Mouse (Mus musculus): ENCODE measurements around the gene Prss16. TPM values are rescaled to one million over a fixed set of nuclear protein-coding genes. Genes with fewer than 3 reads are reported as not detected.
"Not testable (repeated sequence)": the region's sequence is repeated elsewhere in the genome, so short reads cannot be mapped to it uniquely, and the experiment has no call there.

Prss16 gene
- polyA plus RNA-seq, 1 experiment from 2014 or later, result 0.21 TPM

- DNase-seq (ENCODE audit: low spot score), result no peak
- H3K36me3 ChIP-seq (ENCODE audit: insufficient read depth, low read length), result no peaks in the 10 kb centered on the region
- H3K27ac ChIP-seq, result peak overlapping the region; percentile 87
- peak overlapping the region; percentile 49 for H3K4me2 ChIP-seq (ENCODE audit: low read length)
- H3K4me1 ChIP-seq (replicated peaks; ENCODE audit: insufficient read depth, low read length), result peaks cover 12% of the 10 kb centered on the region; the same call in 1 of the 2 replicates
- peak overlapping the region; percentile 33 for H3K4me3 ChIP-seq (replicated peaks; ENCODE audit: low read depth, low read length)
- no peaks in the 10 kb centered on the region for H3K9me3 ChIP-seq (replicated peaks; ENCODE audit: low read length)
- no peaks in the 10 kb centered on the region for H3K27me3 ChIP-seq (ENCODE audit: insufficient read depth, low read length)
- ATAC-seq (replicated peaks; ENCODE audit: low FRiP score, low read depth), result peak; percentile 5; the same call in 1 of the 2 replicates
- TF ChIP-seq CTCF (IDR thresholded peaks at IDR 0.05; ENCODE audit: low read depth), result no peak
- H3K9ac ChIP-seq (ENCODE audit: low read depth, low read length), result peak overlapping the region; percentile 65
- under 1% methylated on average over 20 of the region's 24 CpGs for WGBS
Observed at GRCm38 (mm10) chr13:22040464-22041141, 31.1 kb upstream of the Prss16 start.

DNA sequence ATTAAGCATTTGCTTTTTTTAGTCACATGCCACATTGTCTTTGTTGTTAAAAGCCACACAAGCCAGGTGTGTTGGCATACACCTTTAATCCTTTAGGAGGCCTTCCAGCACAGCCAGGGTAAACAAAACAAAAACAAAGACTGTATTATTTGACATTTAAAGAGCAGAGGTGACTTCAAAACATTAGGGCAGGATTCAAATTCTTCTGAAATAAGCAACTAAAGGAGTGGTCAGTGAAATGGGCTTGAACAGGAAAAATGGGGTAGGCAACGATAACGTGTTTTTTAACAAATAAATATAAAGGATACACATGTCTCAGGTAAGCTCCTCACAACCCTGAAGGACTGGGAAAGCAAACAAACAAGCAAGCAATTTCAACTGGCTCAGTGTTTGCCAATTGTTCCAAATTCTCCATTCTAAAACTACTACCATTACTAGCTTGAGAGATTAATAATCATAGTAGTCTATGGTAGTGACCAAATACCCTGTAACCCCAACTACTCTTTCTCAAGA, 30.5 kb upstream of the Prss16 start:
- ATAC-seq (replicated peaks; ENCODE audit: low FRiP score, low read depth), result no peak
- Histone ChIP-seq H3K9me3 (replicated peaks; ENCODE audit: low read length) (no peaks in the 10 kb centered on the region), H3K4me1 (replicated peaks; ENCODE audit: insufficient read depth, low read length) (peaks cover 12% of the 10 kb centered on the region; the same call in 1 of the 2 replicates), H3K27me3 (ENCODE audit: insufficient read depth, low read length) (no peaks in the 10 kb centered on the region), H3K27ac (no peak overlapping the region), H3K9ac (ENCODE audit: low read depth, low read length) (no peak overlapping the region), H3K4me3 (replicated peaks; ENCODE audit: low read depth, low read length) (peak overlapping the region; percentile 33; the same call in 1 of the 2 replicates), H3K4me2 (ENCODE audit: low read length) (peak overlapping the region; percentile 49), H3K36me3 (ENCODE audit: insufficient read depth, low read length) (no peaks in the 10 kb centered on the region)
- no peak for TF ChIP-seq CTCF (IDR thresholded peaks at IDR 0.05; ENCODE audit: low read depth)
- 8% methylated on average over 2 of the region's 2 CpGs for WGBS
- no peak for DNase-seq (ENCODE audit: low spot score)

DNA sequence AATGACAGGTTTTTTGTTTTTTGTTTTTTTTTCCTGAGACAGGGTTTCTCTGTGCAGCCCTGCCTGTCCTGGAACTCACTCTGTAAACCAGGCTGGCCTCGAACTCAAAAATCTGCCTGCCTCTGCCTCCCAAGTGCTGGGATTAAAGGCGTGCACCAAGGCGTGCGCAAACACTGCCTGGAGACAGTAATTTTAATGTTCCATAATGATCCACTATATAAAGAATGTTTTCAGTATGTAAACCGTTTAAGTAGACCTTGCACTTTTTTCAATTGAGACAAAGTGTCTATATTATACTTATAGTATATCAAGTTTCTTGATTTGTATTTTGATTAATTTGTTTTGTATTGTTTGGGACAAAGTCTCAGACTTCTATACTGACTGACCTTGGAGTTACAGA, 29.8 kb upstream of the Prss16 start:
- Histone ChIP-seq H3K9ac (ENCODE audit: low read depth, low read length) (no peak overlapping the region), H3K27me3 (ENCODE audit: insufficient read depth, low read length) (no peaks in the 10 kb centered on the region), H3K4me1 (replicated peaks; ENCODE audit: insufficient read depth, low read length) (peaks cover 12% of the 10 kb centered on the region; the same call in 1 of the 2 replicates), H3K9me3 (replicated peaks; ENCODE audit: low read length) (no peaks in the 10 kb centered on the region), H3K36me3 (ENCODE audit: insufficient read depth, low read length) (no peaks in the 10 kb centered on the region), H3K27ac (no peak overlapping the region), H3K4me2 (ENCODE audit: low read length) (no peak overlapping the region), H3K4me3 (replicated peaks; ENCODE audit: low read depth, low read length) (no peak overlapping the region)
- 73% methylated on average over 5 of the region's 5 CpGs for WGBS
- TF ChIP-seq CTCF (IDR thresholded peaks at IDR 0.05; ENCODE audit: low read depth), result no peak
- ATAC-seq (replicated peaks; ENCODE audit: low FRiP score, low read depth) (no peak), DNase-seq (ENCODE audit: low spot score) (no peak)

DNA sequence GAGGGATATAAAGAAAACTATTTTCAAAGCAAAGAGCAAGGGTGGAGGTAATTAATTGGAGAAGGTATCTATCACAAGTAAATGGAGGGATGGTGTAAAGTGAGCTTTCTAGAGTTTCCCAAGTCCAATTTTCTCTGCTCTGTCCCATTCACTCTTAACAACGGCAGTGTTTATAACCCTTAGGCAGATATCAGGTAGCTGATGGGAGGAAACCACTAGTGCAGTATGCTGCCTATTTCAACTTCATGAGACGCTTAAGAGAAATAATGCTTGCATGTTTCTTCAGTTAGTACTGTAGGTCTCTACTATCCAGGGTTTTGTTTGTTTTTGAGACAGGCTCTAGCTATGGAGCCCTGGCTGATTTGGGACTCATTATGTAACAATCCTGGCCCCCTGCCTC, 27.9 kb upstream of the Prss16 start:
- ATAC-seq (replicated peaks; ENCODE audit: low FRiP score, low read depth), result no peak
- Histone ChIP-seq H3K27ac (no peak overlapping the region), H3K9ac (ENCODE audit: low read depth, low read length) (no peak overlapping the region), H3K27me3 (ENCODE audit: insufficient read depth, low read length) (no peaks in the 10 kb centered on the region), H3K4me2 (ENCODE audit: low read length) (no peak overlapping the region), H3K4me1 (replicated peaks; ENCODE audit: insufficient read depth, low read length) (peaks cover 12% of the 10 kb centered on the region; the same call in 1 of the 2 replicates), H3K36me3 (ENCODE audit: insufficient read depth, low read length) (no peaks in the 10 kb centered on the region), H3K4me3 (replicated peaks; ENCODE audit: low read depth, low read length) (no peak overlapping the region), H3K9me3 (replicated peaks; ENCODE audit: low read length) (no peaks in the 10 kb centered on the region)
- TF ChIP-seq CTCF (IDR thresholded peaks at IDR 0.05; ENCODE audit: low read depth), result no peak
- DNase-seq (ENCODE audit: low spot score), result no peak
- WGBS, result 42% methylated on average over 2 of the region's 2 CpGs

DNA sequence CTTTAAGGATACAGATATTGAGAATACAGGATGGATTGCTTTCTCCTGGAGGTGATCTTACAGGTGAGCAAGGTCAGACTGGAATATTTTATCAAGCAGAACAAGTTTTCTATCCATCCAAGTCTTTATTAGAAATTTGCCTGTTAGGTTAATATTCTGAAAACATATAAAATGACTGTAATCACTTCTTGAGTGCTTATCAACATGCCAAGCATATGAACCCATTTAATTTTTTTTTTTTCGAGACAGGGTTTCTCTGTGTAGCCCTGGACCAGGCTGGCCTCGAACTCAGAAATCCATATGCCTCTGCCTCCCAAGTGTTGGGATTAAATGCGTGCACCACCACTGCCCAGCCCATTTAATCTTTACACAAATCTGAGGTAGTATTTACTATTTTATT, 27.4 kb upstream of the Prss16 start:
- ATAC-seq (replicated peaks; ENCODE audit: low FRiP score, low read depth), result no peak

DNA sequence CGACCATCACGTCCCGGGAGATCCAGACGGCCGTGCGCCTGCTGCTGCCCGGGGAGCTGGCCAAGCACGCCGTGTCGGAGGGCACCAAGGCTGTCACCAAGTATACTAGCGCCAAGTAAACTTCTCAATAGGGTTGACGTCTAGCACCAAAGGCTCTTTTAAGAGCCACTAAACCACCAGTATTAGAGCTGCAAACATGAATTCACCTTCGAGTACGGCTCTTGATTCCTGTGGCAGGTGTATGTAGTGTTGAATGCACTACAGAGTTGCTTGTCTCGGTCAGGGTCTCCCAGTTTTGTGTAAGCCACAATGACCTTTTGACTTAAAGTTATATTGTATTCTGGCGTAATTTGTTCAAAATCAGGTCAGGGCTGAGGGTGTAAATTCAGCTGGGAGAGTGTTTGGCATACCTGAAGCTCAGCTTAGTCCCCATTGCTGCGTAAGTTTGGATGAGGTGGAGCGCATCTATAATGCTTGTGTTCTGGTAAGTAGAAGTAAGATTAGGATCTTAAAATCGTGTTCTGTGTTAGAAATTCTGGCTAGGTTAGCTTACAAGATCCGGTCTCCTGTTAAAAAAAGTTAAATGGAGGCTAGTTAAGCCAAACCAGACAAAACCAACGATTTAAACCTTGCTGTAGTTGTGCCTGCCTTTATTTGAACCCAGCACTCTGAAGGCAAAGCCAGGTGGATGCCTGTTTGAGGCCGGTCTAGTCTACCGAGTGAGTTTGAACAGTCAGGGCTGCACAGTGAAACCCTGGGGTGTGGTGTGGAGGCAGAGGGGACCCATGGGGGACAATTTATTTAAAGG, 26.8 kb upstream of the Prss16 start:
- no peak; the same call in 1 of the 2 replicates for ATAC-seq (replicated peaks; ENCODE audit: low FRiP score, low read depth)

More for the DNA sequence above, 27.4 kb upstream of the Prss16 start:
- Histone ChIP-seq H3K9me3 (replicated peaks; ENCODE audit: low read length) (no peaks in the 10 kb centered on the region), H3K27me3 (ENCODE audit: insufficient read depth, low read length) (no peaks in the 10 kb centered on the region), H3K36me3 (ENCODE audit: insufficient read depth, low read length) (no peaks in the 10 kb centered on the region), H3K4me1 (replicated peaks; ENCODE audit: insufficient read depth, low read length) (peaks cover 10% of the 10 kb centered on the region; the same call in 1 of the 2 replicates), H3K4me3 (replicated peaks; ENCODE audit: low read depth, low read length) (no peak overlapping the region), H3K9ac (ENCODE audit: low read depth, low read length) (no peak overlapping the region), H3K27ac (no peak overlapping the region), H3K4me2 (ENCODE audit: low read length) (peak overlapping the region; percentile 64)
- TF ChIP-seq CTCF (IDR thresholded peaks at IDR 0.05; ENCODE audit: low read depth), result no peak
- no peak for DNase-seq (ENCODE audit: low spot score)
- WGBS, result 54% methylated on average over 3 of the region's 3 CpGs

DNA sequence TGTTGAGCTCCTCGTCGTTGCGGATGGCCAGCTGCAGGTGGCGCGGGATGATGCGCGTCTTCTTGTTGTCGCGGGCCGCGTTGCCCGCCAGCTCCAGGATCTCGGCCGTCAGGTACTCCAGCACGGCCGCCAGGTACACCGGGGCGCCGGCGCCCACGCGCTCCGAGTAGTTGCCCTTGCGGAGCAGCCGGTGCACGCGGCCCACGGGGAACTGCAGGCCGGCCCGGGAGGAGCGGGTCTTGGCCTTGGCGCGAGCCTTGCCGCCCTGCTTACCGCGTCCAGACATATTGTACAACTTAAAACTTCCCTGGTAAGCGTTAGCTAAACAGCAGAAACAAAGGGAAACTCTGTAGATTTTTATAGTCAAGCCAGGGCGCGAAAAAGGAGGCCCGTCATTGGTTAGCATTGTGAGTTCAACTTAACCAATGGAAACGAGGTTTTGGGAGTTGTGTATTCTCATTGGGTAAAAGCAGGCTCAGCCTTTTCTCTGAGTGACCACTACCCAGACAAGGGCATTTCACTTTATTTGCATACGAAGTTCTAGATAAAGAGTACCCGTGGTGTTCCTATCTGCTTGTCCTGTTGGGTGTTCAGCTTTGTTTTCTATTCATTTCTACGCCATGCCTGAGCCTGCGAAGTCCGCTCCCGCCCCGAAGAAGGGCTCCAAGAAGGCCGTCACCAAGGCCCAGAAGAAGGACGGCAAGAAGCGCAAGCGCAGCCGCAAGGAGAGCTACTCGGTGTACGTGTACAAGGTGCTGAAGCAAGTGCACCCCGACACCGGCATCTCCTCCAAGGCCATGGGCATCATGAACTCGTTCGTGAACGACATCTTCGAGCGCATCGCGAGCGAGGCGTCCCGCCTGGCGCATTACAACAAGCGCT, 26.0 kb upstream of the Prss16 start, which contains the start of the genes Hist1h2ah and Hist1h2bk:
Hist1h2ah (minus strand) TSS at position 302 of the 882 bp plus-strand sequence.
Hist1h2bk (plus strand) TSS at position 604 of the 882 bp plus-strand sequence.
- peak within 1 kb of the TSS; percentile 36 for H3K9ac ChIP-seq (ENCODE audit: low read depth, low read length)
- H3K27ac ChIP-seq, result peak within 1 kb of the TSS; percentile 75
- ATAC-seq (replicated peaks; ENCODE audit: low FRiP score, low read depth), result peak; percentile 96
- not testable (repeated sequence) for H3K9me3 ChIP-seq (replicated peaks; ENCODE audit: low read length); H3K36me3 ChIP-seq (ENCODE audit: insufficient read depth, low read length); H3K27me3 ChIP-seq (ENCODE audit: insufficient read depth, low read length); H3K4me1 ChIP-seq (replicated peaks; ENCODE audit: insufficient read depth, low read length)
- H3K4me2 ChIP-seq (ENCODE audit: low read length), result peak within 1 kb of the TSS; percentile 64
- peak within 1 kb of the TSS; percentile 37 for H3K4me3 ChIP-seq (replicated peaks; ENCODE audit: low read depth, low read length)
- DNase-seq (ENCODE audit: low spot score), result peak; percentile 99
- WGBS, result 0% methylated on average over 22 of the region's 69 CpGs

More for the DNA sequence above, 26.8 kb upstream of the Prss16 start:
- no peak for DNase-seq (ENCODE audit: low spot score)
- Histone ChIP-seq H3K4me2 (ENCODE audit: low read length) (peak overlapping the region; percentile 64), H3K36me3 (ENCODE audit: insufficient read depth, low read length) (no peaks in the 10 kb centered on the region), H3K9me3 (replicated peaks; ENCODE audit: low read length) (no peaks in the 10 kb centered on the region), H3K27ac (peak overlapping the region; percentile 48; the same call in 1 of the 2 replicates), H3K27me3 (ENCODE audit: insufficient read depth, low read length) (no peaks in the 10 kb centered on the region), H3K9ac (ENCODE audit: low read depth, low read length) (peak overlapping the region; percentile 36; the same call in 1 of the 2 replicates), H3K4me1 (replicated peaks; ENCODE audit: insufficient read depth, low read length) (peaks cover 6% of the 10 kb centered on the region; the same call in 1 of the 2 replicates), H3K4me3 (replicated peaks; ENCODE audit: low read depth, low read length) (peak overlapping the region; percentile 24; the same call in 1 of the 2 replicates)
- no peak for TF ChIP-seq CTCF (IDR thresholded peaks at IDR 0.05; ENCODE audit: low read depth)
- 3% methylated on average over 17 of the region's 23 CpGs for WGBS

All from kidney, postnatal 0 days (tissue).